Mouse (Mus musculus) kidney, postnatal 0 days (tissue): ENCODE data around the gene Fam184b. TPM values are rescaled to one million over a fixed set of nuclear protein-coding genes. Genes with fewer than 3 reads are reported as not detected.
A peak's percentile ranks its signal among the peaks of the same experiment; 100 is the strongest.

Experiments
- ATAC-seq: fragments of 200-750 bp; cut with Nextera tagmentation; replicated peaks from 2 replicates; pipeline ENCODE4 v1.8.0; 2017; ENCODE audit warnings: low read depth, moderate number of reproducible peaks, moderate TSS enrichment, moderate library complexity; ENCODE audit not compliant: low FRiP score
- DNase-seq: peaks from one replicate; pipeline ENCODE4 v3.0.0-alpha.2; 2016; ENCODE audit warnings: low spot score
- H3K27ac ChIP-seq: fragments of 300-500 bp; sonication (generic); 2 replicates; pipeline ENCODE4 v1.5.1; 2014; ENCODE audit warnings: mild to moderate bottlenecking
- H3K27me3 ChIP-seq: fragments of 300-500 bp; sonication (generic); 2 replicates; pipeline ENCODE4 v1.6.1; 2014; ENCODE audit warnings: low read length, mixed read lengths; ENCODE audit not compliant: insufficient read depth
- H3K36me3 ChIP-seq: fragments of 300-500 bp; sonication (generic); 2 replicates; pipeline ENCODE4 v1.6.1; 2014; ENCODE audit warnings: low read length, mixed read lengths; ENCODE audit not compliant: insufficient read depth
- H3K4me1 ChIP-seq: fragments of 300-500 bp; sonication (generic); replicated peaks from 2 replicates; pipeline ENCODE4 v1.6.1; 2014; ENCODE audit warnings: antibody characterized with exemption, low read length, mixed read lengths; ENCODE audit not compliant: insufficient read depth
- H3K4me2 ChIP-seq: fragments of 300-500 bp; sonication (generic); 2 replicates; pipeline ENCODE4 v1.6.1; 2014; ENCODE audit warnings: mild to moderate bottlenecking, low read length, moderate library complexity, mixed read lengths
- H3K4me3 ChIP-seq: fragments of 300-500 bp; sonication (generic); replicated peaks from 2 replicates; pipeline ENCODE4 v1.5.1; 2014; ENCODE audit warnings: low read depth, low read length
- H3K9ac ChIP-seq: fragments of 300-500 bp; sonication (generic); 2 replicates; pipeline ENCODE4 v1.6.1; 2014; ENCODE audit warnings: low read depth, low read length
- H3K9me3 ChIP-seq: fragments of 300-500 bp; sonication (generic); replicated peaks from 2 replicates; pipeline ENCODE4 v1.6.1; 2016; ENCODE audit warnings: low read length, inconsistent platforms, mixed read lengths
- CTCF ChIP-seq: IDR thresholded peaks from 2 replicates; pipeline ENCODE4 v1.5.1; 2016; ENCODE audit warnings: antibody characterized with exemption, low read depth, mild to moderate bottlenecking, moderate library complexity
- WGBS: fragments of 180-500 bp; shearing (Covaris S2); extraction: QIAGEN DNeasy Blood & Tissue Kit; methylation state at CpG from one replicate; pipeline ENCODE4 v1.1.7; 2014; 5-methylcytosine and 5-hydroxymethylcytosine counted together
- polyA plus RNA-seq: library from polyadenylated mRNA; unstranded; fragments of >200 nt; fragmentation: Nextera tagmentation; extraction: Ambion mirVana; gene quantifications from 2 replicates; pipeline ENCODE4 v1.2.1, GENCODE M21; 2015

Fam184b gene
- polyA plus RNA-seq, 1 experiment from 2014 or later: 2.6 TPM

- no peak overlapping the region for H3K9ac ChIP-seq
- H3K27me3 ChIP-seq: no peaks in the 10 kb centered on the region
- ATAC-seq (no peak), DNase-seq (no peak)
- H3K4me1 ChIP-seq: no peaks in the 10 kb centered on the region
- 76% methylated on average over 4 of the region's 4 CpGs for WGBS
- no peak overlapping the region for H3K4me3 ChIP-seq
- no peak for TF ChIP-seq CTCF
- H3K27ac ChIP-seq: no peak overlapping the region
- H3K4me2 ChIP-seq: no peak overlapping the region
- no peaks in the 10 kb centered on the region for H3K9me3 ChIP-seq
- peaks cover 16% of the 10 kb centered on the region; the same call in 1 of the 2 replicates for H3K36me3 ChIP-seq
These were observed 38.2 kb upstream of the Fam184b start for GRCm38 (mm10) chr5:45677639-45678038.

- no peak for DNase-seq
These were observed 35.6 kb upstream of the Fam184b start for GRCm38 (mm10) chr5:45675032-45675431.

GRCm38 (mm10) chr5:45670894-45671494 lies 31.6 kb upstream of the Fam184b start:
- Histone ChIP-seq H3K36me3 (0 out of 2 replicates have a peak, but pooled peaks cover 2% of the 10 kb centered on the region), H3K4me3 (peak overlapping the region; percentile 91), H3K9me3 (no peaks in the 10 kb centered on the region), H3K27me3 (no peaks in the 10 kb centered on the region), H3K9ac (no peak overlapping the region), H3K4me1 (no peaks in the 10 kb centered on the region), H3K27ac (no peak overlapping the region), H3K4me2 (peak overlapping the region; percentile 91)
- ATAC-seq: no peak
- no peak for DNase-seq
- 44% methylated on average over 5 of the region's 5 CpGs for WGBS
- no peak for TF ChIP-seq CTCF

More at GRCm38 (mm10) chr5:45675032-45675431, 35.6 kb upstream of the Fam184b start:
- Histone ChIP-seq H3K9ac (no peak overlapping the region), H3K27me3 (no peaks in the 10 kb centered on the region), H3K9me3 (no peaks in the 10 kb centered on the region), H3K36me3 (peaks cover 16% of the 10 kb centered on the region; the same call in 1 of the 2 replicates), H3K4me3 (no peak overlapping the region), H3K4me1 (no peaks in the 10 kb centered on the region), H3K27ac (no peak overlapping the region), H3K4me2 (no peak overlapping the region)
- ATAC-seq: no peak
- WGBS: 100% methylated on average over 1 of the region's 1 CpGs
- no peak for TF ChIP-seq CTCF

- under 1% methylated on average over 13 of the region's 13 CpGs for WGBS
- H3K27ac ChIP-seq: peak overlapping the region; percentile 63; the same call in 1 of the 2 replicates
These were observed 30.9 kb upstream of the Fam184b start for GRCm38 (mm10) chr5:45670280-45670670.

GRCm38 (mm10) chr5:45669598-45670279 lies 30.3 kb upstream of the Fam184b start, which contains the start of gene Ncapg:
TSS of gene Ncapg (plus strand) at chr5:45669919.
- no peaks in the 10 kb centered on the region for H3K4me1 ChIP-seq

More at GRCm38 (mm10) chr5:45670280-45670670, 30.9 kb upstream of the Fam184b start:
- Histone ChIP-seq H3K4me1 (no peaks in the 10 kb centered on the region), H3K27me3 (no peaks in the 10 kb centered on the region), H3K9ac (peak overlapping the region; percentile 73), H3K9me3 (no peaks in the 10 kb centered on the region), H3K4me3 (peak overlapping the region; percentile 91), H3K4me2 (peak overlapping the region; percentile 91), H3K36me3 (no peaks in the 10 kb centered on the region)
- DNase-seq (peak; percentile 27), ATAC-seq (no peak)
- no peak for TF ChIP-seq CTCF

GRCm38 (mm10) chr5:45669234-45669597 lies 29.8 kb upstream of the Fam184b start:
- TF ChIP-seq CTCF: no peak
- H3K36me3 ChIP-seq: no peaks in the 10 kb centered on the region
- peak overlapping the region; percentile 83 for H3K27ac ChIP-seq
- peak overlapping the region; percentile 91 for H3K4me3 ChIP-seq
- H3K4me2 ChIP-seq: peak overlapping the region; percentile 91
- under 1% methylated on average over 27 of the region's 27 CpGs for WGBS
- H3K9ac ChIP-seq: peak overlapping the region; percentile 78
- no peaks in the 10 kb centered on the region for H3K4me1 ChIP-seq
- H3K9me3 ChIP-seq: no peaks in the 10 kb centered on the region
- ATAC-seq (peak; percentile 73), DNase-seq (peak; percentile 55)
- no peaks in the 10 kb centered on the region for H3K27me3 ChIP-seq

More at GRCm38 (mm10) chr5:45669598-45670279, 30.3 kb upstream of the Fam184b start, which contains the start of gene Ncapg:
- Histone ChIP-seq H3K4me2 (peak within 1 kb of the TSS; percentile 91), H3K4me3 (peak within 1 kb of the TSS; percentile 91), H3K9ac (peak within 1 kb of the TSS; percentile 78), H3K9me3 (no peaks in the 10 kb centered on the region), H3K27me3 (no peaks in the 10 kb centered on the region), H3K36me3 (no peaks in the 10 kb centered on the region), H3K27ac (peak within 1 kb of the TSS; percentile 83)
- TF ChIP-seq CTCF: 0 out of 2 replicates have a peak, but pooled peaks have one; percentile 4
- under 1% methylated on average over 66 of the region's 66 CpGs for WGBS
- DNase-seq (peak; percentile 100), ATAC-seq (peak; percentile 100)
